Mouse (Mus musculus): ENCODE results near the gene Pde8b.

Pde8b gene

GRCm38 (mm10) chr13:95020216-95020615, 229.9 kb downstream of the Pde8b start:
- DNase-seq (ENCODE audit: low spot score in 2 of 2) = no peak

GRCm38 (mm10) chr13:95019345-95019744, 230.8 kb downstream of the Pde8b start:
- no peak for DNase-seq (ENCODE audit: low spot score in 2 of 2)

- DNase-seq (ENCODE audit: low spot score in 2 of 2) = no peak
These were observed 232.2 kb downstream of the Pde8b start for GRCm38 (mm10) chr13:95017916-95018315.

GRCm38 (mm10) chr13:95017278-95017677, 232.9 kb downstream of the Pde8b start:
- DNase-seq (ENCODE audit: low spot score in 2 of 2) = no peak

GRCm38 (mm10) chr13:95011546-95012257, 238.4 kb downstream of the Pde8b start:
- no peak for DNase-seq (ENCODE audit: low spot score in 2 of 2)

GRCm38 (mm10) chr13:95009261-95009660, 240.9 kb downstream of the Pde8b start:
- DNase-seq (ENCODE audit: low spot score in 2 of 2) = no peak

- peak in 1 of 2 experiments; percentile 16 for DNase-seq (ENCODE audit: low spot score in 2 of 2)
These were observed 242.9 kb downstream of the Pde8b start for GRCm38 (mm10) chr13:95007281-95007680.

GRCm38 (mm10) chr13:94990516-94990915, 259.6 kb downstream of the Pde8b start:
- DNase-seq (ENCODE audit: low spot score in 2 of 2) = no peak

GRCm38 (mm10) chr13:94979081-94979480, 271.1 kb downstream of the Pde8b start:
- peak; percentile 8 to 21 for DNase-seq (ENCODE audit: low spot score in 2 of 2)

GRCm38 (mm10) chr13:94976219-94977186, 273.6 kb downstream of the Pde8b start, which contains the start of gene Wdr41:
Wdr41 (plus strand) TSS chr13:94976344.
- peak; percentile 79 to 89 for DNase-seq (ENCODE audit: low spot score in 2 of 2)

GRCm38 (mm10) chr13:94975828-94976218, 274.3 kb downstream of the Pde8b start:
- no peak for DNase-seq (ENCODE audit: low spot score in 2 of 2)

Data from natural killer cell, adult 2 months (primary cell).